Mouse (Mus musculus): ENCODE results near the gene Etv2. TPM values are rescaled to one million over a fixed set of nuclear protein-coding genes. Genes with fewer than 3 reads are reported as not detected.

The Etv2 gene
- not detected in 2 replicates for polyA plus RNA-seq (2014; fragmentation: Nextera tagmentation; extraction: Ambion mirVana)

DNA sequence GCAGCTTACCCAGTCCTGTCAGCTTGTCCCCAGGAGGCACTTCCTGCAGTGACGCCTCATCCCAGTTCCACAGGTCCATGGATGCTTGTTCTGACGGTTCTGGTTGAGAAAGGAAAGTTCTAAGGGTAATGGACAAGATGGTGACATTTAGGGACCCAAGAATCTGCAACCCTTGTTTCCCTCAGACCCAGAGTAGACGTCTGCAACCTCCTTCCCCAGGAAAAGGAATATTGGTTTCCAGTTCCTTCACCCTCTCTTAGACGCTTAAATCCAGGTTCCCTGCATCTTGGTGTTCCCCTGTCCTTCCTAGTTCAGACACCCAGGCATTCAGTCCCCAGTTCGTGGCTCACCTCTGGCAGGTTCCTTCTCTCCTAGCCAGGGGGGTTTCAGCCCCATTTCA lies at the start of gene Etv2:
Etv2 (minus strand) TSS at position 101 of the 400 bp plus-strand sequence.
- H3K27me3 ChIP-seq (replicated peaks; ENCODE audit: control insufficient read depth, insufficient read depth, low read length) = peaks cover 55% of the 10 kb centered on the region
- whole genome bisulfite sequencing = under 1% methylated on average over 5 of the region's 5 CpGs
- ATAC-seq (ENCODE audit: low read depth) = no peak
- H3K9me3 ChIP-seq (ENCODE audit: control insufficient read depth, low read length) = no peaks in the 10 kb centered on the region
- H3K4me1 ChIP-seq (ENCODE audit: control insufficient read depth, insufficient read depth, low read length) = no peaks in the 10 kb centered on the region; the same call in 1 of the 2 replicates
- peak within 1 kb of the TSS; percentile 21 for H3K4me3 ChIP-seq (ENCODE audit: low read depth, low read length)
- no peak within 1 kb of the TSS for H3K9ac ChIP-seq (ENCODE audit: low read depth, low read length)
- H3K36me3 ChIP-seq (ENCODE audit: control insufficient read depth, insufficient read depth, low read length) = peaks cover 10% of the 10 kb centered on the region
- peak within 1 kb of the TSS; percentile 36 for H3K4me2 ChIP-seq (ENCODE audit: low read depth, low read length)
- no peak within 1 kb of the TSS for H3K27ac ChIP-seq (replicated peaks; ENCODE audit: low read depth, low read length)
- no peak for DNase-seq (ENCODE audit: low spot score)

GRCm38 (mm10) chr7:30683425-30683824 lies 47.8 kb upstream of the Etv2 start:
- DNase-seq (ENCODE audit: low spot score) (no peak), ATAC-seq (ENCODE audit: low read depth) (no peak)
- WGBS = 68% methylated on average over 2 of the region's 2 CpGs
- Histone ChIP-seq H3K36me3 (ENCODE audit: control insufficient read depth, insufficient read depth, low read length) (no peaks in the 10 kb centered on the region), H3K4me2 (ENCODE audit: low read depth, low read length) (no peak overlapping the region), H3K4me3 (ENCODE audit: low read depth, low read length) (no peak overlapping the region), H3K9ac (ENCODE audit: low read depth, low read length) (no peak overlapping the region), H3K27me3 (replicated peaks; ENCODE audit: control insufficient read depth, insufficient read depth, low read length) (peaks cover 15% of the 10 kb centered on the region), H3K4me1 (ENCODE audit: control insufficient read depth, insufficient read depth, low read length) (no peaks in the 10 kb centered on the region), H3K27ac (replicated peaks; ENCODE audit: low read depth, low read length) (no peak overlapping the region), H3K9me3 (ENCODE audit: control insufficient read depth, low read length) (no peaks in the 10 kb centered on the region)

GRCm38 (mm10) chr7:30681897-30682296 lies 46.2 kb upstream of the Etv2 start:
- H3K4me3 ChIP-seq (ENCODE audit: low read depth, low read length) = no peak overlapping the region
- no peaks in the 10 kb centered on the region for H3K36me3 ChIP-seq (ENCODE audit: control insufficient read depth, insufficient read depth, low read length)
- ATAC-seq (ENCODE audit: low read depth) (no peak), DNase-seq (ENCODE audit: low spot score) (no peak)
- peaks cover 5% of the 10 kb centered on the region; the same call in 1 of the 2 replicates for H3K27me3 ChIP-seq (replicated peaks; ENCODE audit: control insufficient read depth, insufficient read depth, low read length)
- H3K4me1 ChIP-seq (ENCODE audit: control insufficient read depth, insufficient read depth, low read length) = no peaks in the 10 kb centered on the region
- no peak overlapping the region for H3K27ac ChIP-seq (replicated peaks; ENCODE audit: low read depth, low read length)
- H3K4me2 ChIP-seq (ENCODE audit: low read depth, low read length) = no peak overlapping the region
- H3K9ac ChIP-seq (ENCODE audit: low read depth, low read length) = no peak overlapping the region
- WGBS = 48% methylated on average over 5 of the region's 5 CpGs
- H3K9me3 ChIP-seq (ENCODE audit: control insufficient read depth, low read length) = no peaks in the 10 kb centered on the region

DNA sequence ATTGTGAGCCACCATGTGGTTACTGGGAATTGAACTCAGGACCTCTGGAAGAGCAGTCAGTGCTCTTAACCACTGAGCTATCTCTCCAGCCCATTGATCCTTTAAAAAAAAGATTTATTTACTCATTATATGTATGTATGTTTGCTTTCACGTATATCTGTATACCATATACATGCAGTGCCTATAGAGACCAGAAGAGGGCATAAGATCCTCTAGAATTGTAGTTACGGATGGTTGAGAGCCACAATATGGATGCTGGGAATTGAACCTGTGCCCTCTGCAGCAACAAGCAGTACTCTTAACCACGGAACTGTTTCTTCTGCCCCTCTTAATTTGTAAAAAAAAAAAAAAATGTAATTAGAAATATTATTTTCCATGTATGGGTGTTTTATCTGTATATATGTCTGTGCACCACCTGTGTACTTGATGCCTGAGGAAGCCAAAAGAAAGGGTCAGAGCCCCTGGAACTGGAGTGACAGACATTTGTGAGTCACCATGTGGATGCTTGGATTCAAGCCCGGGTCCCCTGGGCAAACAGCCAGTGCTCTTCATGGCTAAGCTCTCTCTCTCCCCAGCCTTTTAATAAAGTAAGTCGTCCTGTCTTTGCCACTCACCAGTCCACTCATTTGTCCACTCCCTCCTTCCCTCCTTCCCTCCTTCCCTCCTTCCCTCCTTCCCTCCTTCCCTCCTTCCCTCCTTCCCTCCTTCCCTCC lies 42.8 kb upstream of the Etv2 start:
- Histone ChIP-seq H3K27ac (replicated peaks; ENCODE audit: low read depth, low read length) (no peak overlapping the region), H3K9ac (ENCODE audit: low read depth, low read length) (no peak overlapping the region), H3K27me3 (replicated peaks; ENCODE audit: control insufficient read depth, insufficient read depth, low read length) (no peaks in the 10 kb centered on the region), H3K4me1 (ENCODE audit: control insufficient read depth, insufficient read depth, low read length) (no peaks in the 10 kb centered on the region), H3K36me3 (ENCODE audit: control insufficient read depth, insufficient read depth, low read length) (no peaks in the 10 kb centered on the region), H3K4me3 (ENCODE audit: low read depth, low read length) (no peak overlapping the region), H3K4me2 (ENCODE audit: low read depth, low read length) (no peak overlapping the region), H3K9me3 (ENCODE audit: control insufficient read depth, low read length) (no peaks in the 10 kb centered on the region)
- ATAC-seq (ENCODE audit: low read depth) = no peak
- DNase-seq (ENCODE audit: low spot score) = no peak
- WGBS = 64% methylated on average over 5 of the region's 5 CpGs

GRCm38 (mm10) chr7:30671480-30671879 lies 35.8 kb upstream of the Etv2 start, which contains the start of gene Pmis2:
TSS of gene Pmis2 (minus strand) at chr7:30671605.
- Histone ChIP-seq H3K4me1 (ENCODE audit: control insufficient read depth, insufficient read depth, low read length) (no peaks in the 10 kb centered on the region), H3K27ac (replicated peaks; ENCODE audit: low read depth, low read length) (no peak within 1 kb of the TSS), H3K4me3 (ENCODE audit: low read depth, low read length) (no peak within 1 kb of the TSS), H3K9ac (ENCODE audit: low read depth, low read length) (no peak within 1 kb of the TSS), H3K36me3 (ENCODE audit: control insufficient read depth, insufficient read depth, low read length) (no peaks in the 10 kb centered on the region), H3K4me2 (ENCODE audit: low read depth, low read length) (no peak within 1 kb of the TSS), H3K9me3 (ENCODE audit: control insufficient read depth, low read length) (no peaks in the 10 kb centered on the region), H3K27me3 (replicated peaks; ENCODE audit: control insufficient read depth, insufficient read depth, low read length) (no peaks in the 10 kb centered on the region)
- ATAC-seq (ENCODE audit: low read depth) (no peak), DNase-seq (ENCODE audit: low spot score) (no peak)
- WGBS = 78% methylated on average over 9 of the region's 9 CpGs

DNA sequence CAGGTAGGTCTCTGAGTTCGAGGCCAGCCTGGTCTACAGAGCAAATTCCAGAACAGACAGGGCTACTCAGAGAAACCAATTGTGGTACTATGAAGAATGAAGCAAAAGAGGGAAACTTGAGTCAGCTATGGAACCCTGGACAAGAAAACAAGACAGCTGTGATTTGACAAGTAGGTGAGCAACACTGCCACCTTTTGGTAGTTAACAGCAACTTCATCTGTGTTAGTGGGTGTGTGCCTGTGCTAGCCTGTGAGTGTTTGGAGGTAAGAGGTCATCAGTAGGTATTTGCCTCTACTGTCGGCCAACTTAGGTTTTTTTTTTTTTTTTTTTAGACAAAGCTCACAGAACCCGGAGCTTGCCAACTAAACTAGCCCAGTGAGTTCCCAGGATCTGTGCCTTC lies 33.6 kb upstream of the Etv2 start:
- ATAC-seq (ENCODE audit: low read depth) (no peak), DNase-seq (ENCODE audit: low spot score) (peak; percentile 11)
- Histone ChIP-seq H3K9me3 (ENCODE audit: control insufficient read depth, low read length) (no peaks in the 10 kb centered on the region), H3K9ac (ENCODE audit: low read depth, low read length) (no peak overlapping the region), H3K4me3 (ENCODE audit: low read depth, low read length) (no peak overlapping the region), H3K27ac (replicated peaks; ENCODE audit: low read depth, low read length) (no peak overlapping the region), H3K36me3 (ENCODE audit: control insufficient read depth, insufficient read depth, low read length) (no peaks in the 10 kb centered on the region), H3K27me3 (replicated peaks; ENCODE audit: control insufficient read depth, insufficient read depth, low read length) (no peaks in the 10 kb centered on the region), H3K4me1 (ENCODE audit: control insufficient read depth, insufficient read depth, low read length) (peaks cover 6% of the 10 kb centered on the region; the same call in 1 of the 2 replicates), H3K4me2 (ENCODE audit: low read depth, low read length) (no peak overlapping the region)
- WGBS = 51% methylated on average over 3 of the region's 3 CpGs

GRCm38 (mm10) chr7:30665321-30665720 lies 29.7 kb upstream of the Etv2 start:
- WGBS = 6% methylated on average over 11 of the region's 11 CpGs
- DNase-seq (ENCODE audit: low spot score) = peak; percentile 14

GRCm38 (mm10) chr7:30664529-30665200 lies 29.0 kb upstream of the Etv2 start, which contains the start of gene Haus5:
TSS of gene Haus5 (minus strand) at chr7:30664994.
- Histone ChIP-seq H3K4me1 (ENCODE audit: control insufficient read depth, insufficient read depth, low read length) (peaks cover 6% of the 10 kb centered on the region; the same call in 1 of the 2 replicates), H3K9ac (ENCODE audit: low read depth, low read length) (peak within 1 kb of the TSS; percentile 81), H3K4me3 (ENCODE audit: low read depth, low read length) (peak within 1 kb of the TSS; percentile 71), H3K27ac (replicated peaks; ENCODE audit: low read depth, low read length) (peak within 1 kb of the TSS; percentile 59; the same call in 1 of the 2 replicates), H3K27me3 (replicated peaks; ENCODE audit: control insufficient read depth, insufficient read depth, low read length) (no peaks in the 10 kb centered on the region), H3K4me2 (ENCODE audit: low read depth, low read length) (peak within 1 kb of the TSS; percentile 66), H3K9me3 (ENCODE audit: control insufficient read depth, low read length) (no peaks in the 10 kb centered on the region), H3K36me3 (ENCODE audit: control insufficient read depth, insufficient read depth, low read length) (peaks cover 19% of the 10 kb centered on the region)
- under 1% methylated on average over 34 of the region's 34 CpGs for WGBS
- peak; percentile 94 for DNase-seq (ENCODE audit: low spot score)
- peak; percentile 97 for ATAC-seq (ENCODE audit: low read depth)

More at GRCm38 (mm10) chr7:30665321-30665720, 29.7 kb upstream of the Etv2 start:
- Histone ChIP-seq H3K4me3 (ENCODE audit: low read depth, low read length) (peak overlapping the region; percentile 71), H3K9ac (ENCODE audit: low read depth, low read length) (peak overlapping the region; percentile 81), H3K9me3 (ENCODE audit: control insufficient read depth, low read length) (no peaks in the 10 kb centered on the region), H3K4me2 (ENCODE audit: low read depth, low read length) (peak overlapping the region; percentile 66), H3K27ac (replicated peaks; ENCODE audit: low read depth, low read length) (no peak overlapping the region; the same call in 1 of the 2 replicates), H3K4me1 (ENCODE audit: control insufficient read depth, insufficient read depth, low read length) (peaks cover 6% of the 10 kb centered on the region; the same call in 1 of the 2 replicates), H3K27me3 (replicated peaks; ENCODE audit: control insufficient read depth, insufficient read depth, low read length) (no peaks in the 10 kb centered on the region), H3K36me3 (ENCODE audit: control insufficient read depth, insufficient read depth, low read length) (peaks cover 13% of the 10 kb centered on the region)
- ATAC-seq (ENCODE audit: low read depth) = peak; percentile 38
